Mouse (Mus musculus) forebrain, postnatal 0 days (tissue): ENCODE data around the gene Bmf. TPM values are rescaled to one million over a fixed set of nuclear protein-coding genes. Genes with fewer than 3 reads are reported as not detected.
"Not testable (repeated sequence)": the region's sequence is repeated elsewhere in the genome, so short reads cannot be mapped to it uniquely, and the experiment has no call there.

Experiments
- ATAC-seq: fragments of 200-750 bp; cut with Nextera tagmentation; 2 replicates; pipeline ENCODE4 v1.8.0; 2017; ENCODE audit warnings: mild to moderate bottlenecking, moderate library complexity
- DNase-seq: peaks from one replicate; pipeline ENCODE4 v3.0.0-alpha.2; 2015
- H3K27ac ChIP-seq: fragments of 300-500 bp; sonication (generic); 2 replicates; pipeline ENCODE4 v1.5.1; 2014; ENCODE audit warnings: low read depth, mild to moderate bottlenecking, antibody characterized with exemption, low read length, moderate library complexity, mixed read lengths
- H3K27me3 ChIP-seq: fragments of 300-500 bp; sonication (generic); 2 replicates; pipeline ENCODE4 v1.6.1; 2014; ENCODE audit warnings: mild to moderate bottlenecking, low read length, mixed read lengths; ENCODE audit not compliant: insufficient read depth
- H3K36me3 ChIP-seq: fragments of 300-500 bp; sonication (generic); 2 replicates; pipeline ENCODE4 v1.6.1; 2014; ENCODE audit warnings: mild to moderate bottlenecking, moderate library complexity; ENCODE audit not compliant: insufficient read depth
- H3K4me1 ChIP-seq: fragments of 300-500 bp; sonication (generic); 2 replicates; pipeline ENCODE4 v1.6.1; 2014; ENCODE audit warnings: antibody characterized with exemption; ENCODE audit not compliant: insufficient read depth
- H3K4me2 ChIP-seq: fragments of 300-500 bp; sonication (generic); 2 replicates; pipeline ENCODE4 v1.6.1; 2014; ENCODE audit warnings: low read depth, mild to moderate bottlenecking, moderate library complexity
- H3K4me3 ChIP-seq: fragments of 300-500 bp; sonication (generic); 2 replicates; pipeline ENCODE4 v1.5.1; 2014; ENCODE audit warnings: low read depth, low read length, mixed read lengths
- H3K9ac ChIP-seq: fragments of 300-500 bp; sonication (generic); 2 replicates; pipeline ENCODE4 v1.6.1; 2014; ENCODE audit warnings: mild to moderate bottlenecking
- H3K9me3 ChIP-seq: fragments of 300-500 bp; sonication (generic); 2 replicates; pipeline ENCODE4 v1.6.1; 2016; ENCODE audit warnings: low read length
- CTCF ChIP-seq: sonication (generic); IDR thresholded peaks from 2 replicates; pipeline ENCODE4 v1.5.1; 2016; ENCODE audit warnings: antibody characterized with exemption, control low read depth, low read depth
- WGBS: fragments of 180-500 bp; shearing (Covaris S2); extraction: QIAGEN DNeasy Blood & Tissue Kit; methylation state at CpG from one replicate; pipeline ENCODE4 v1.1.7; 2014; 5-methylcytosine and 5-hydroxymethylcytosine counted together
- polyA plus RNA-seq: library from polyadenylated mRNA; unstranded; fragments of >200 nt; fragmentation: Nextera tagmentation; extraction: Ambion mirVana; gene quantifications from 2 replicates; pipeline ENCODE4 v1.2.1, GENCODE M21; 2015
- total RNA-seq: library from RNA; depleted of rRNA; stranded (reverse); fragments of >200 nt; gene quantifications from 2 replicates; pipeline ENCODE4 v1.2.3, GENCODE M21; 2014

Gene Bmf
- total and polyA plus RNA-seq, 2 experiments from 2014 or later = 1.3 to 6.6 TPM

DNA sequence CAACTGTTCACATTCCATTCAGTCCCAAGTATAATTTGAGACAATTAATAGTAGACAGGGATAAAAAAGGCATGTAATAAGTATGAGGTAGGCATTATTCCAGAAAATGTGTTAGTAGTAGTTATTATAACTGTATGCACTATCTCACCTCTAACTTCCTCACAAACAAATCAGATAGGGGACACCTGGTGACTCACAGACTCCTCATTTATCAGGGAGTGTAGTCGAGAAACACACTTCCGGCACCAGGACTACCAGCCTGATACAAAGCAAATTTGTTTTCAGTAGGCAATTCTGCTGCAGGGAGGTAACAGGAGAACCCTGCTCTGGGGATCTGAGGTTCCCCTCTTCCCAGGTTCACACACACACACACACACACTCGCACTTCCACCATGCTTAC is 23.6 kb upstream of the Bmf start:
- Histone ChIP-seq H3K9ac (no peak overlapping the region), H3K4me3 (no peak overlapping the region), H3K27me3 (no peaks in the 10 kb centered on the region), H3K27ac (no peak overlapping the region), H3K36me3 (no peaks in the 10 kb centered on the region), H3K9me3 (no peaks in the 10 kb centered on the region), H3K4me1 (no peaks in the 10 kb centered on the region), H3K4me2 (no peak overlapping the region)
- ATAC-seq (no peak), DNase-seq (no peak)
- 90% methylated on average over 3 of the region's 3 CpGs for WGBS
- no peak for TF ChIP-seq CTCF

DNA sequence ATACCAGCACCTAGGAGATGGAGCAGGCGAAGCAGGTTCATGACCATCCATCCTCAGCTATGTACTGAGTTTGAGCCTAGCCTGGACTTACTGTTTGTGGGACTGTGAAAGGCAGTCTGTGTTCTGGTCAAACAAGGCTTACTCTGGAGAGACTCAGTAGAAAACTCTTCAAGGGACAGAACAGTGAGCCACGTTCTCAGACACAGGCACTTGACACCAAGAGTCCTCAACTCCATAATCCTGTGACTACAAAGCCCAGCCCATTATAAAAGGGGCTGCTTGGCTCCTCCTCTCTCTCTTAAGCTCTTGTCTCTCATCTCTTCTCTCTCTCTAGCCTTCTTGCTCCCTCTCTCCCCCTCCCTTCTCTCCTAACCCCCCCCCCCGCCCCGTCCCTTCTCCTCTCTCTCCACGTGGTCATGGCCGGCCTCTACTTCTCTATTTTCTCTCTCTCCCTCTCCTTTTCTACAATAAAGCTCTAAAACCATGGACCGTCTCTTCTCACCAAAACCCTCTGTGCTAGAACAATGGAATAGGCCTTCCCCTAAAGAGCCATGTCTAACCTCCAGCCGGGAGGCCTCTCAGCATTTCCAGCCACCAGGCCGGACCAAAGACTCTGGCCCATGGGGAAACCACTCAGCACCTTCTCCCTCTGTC is 22.8 kb upstream of the Bmf start:
- no peak overlapping the region for H3K9ac ChIP-seq
- 51% methylated on average over 8 of the region's 9 CpGs for WGBS
- no peak overlapping the region for H3K4me3 ChIP-seq
- H3K36me3 ChIP-seq = no peaks in the 10 kb centered on the region
- no peaks in the 10 kb centered on the region for H3K27me3 ChIP-seq
- H3K4me1 ChIP-seq = no peaks in the 10 kb centered on the region
- DNase-seq = no peak
- H3K4me2 ChIP-seq = no peak overlapping the region
- ATAC-seq = no peak
- no peaks in the 10 kb centered on the region for H3K9me3 ChIP-seq
- no peak overlapping the region for H3K27ac ChIP-seq
- TF ChIP-seq CTCF = no peak

DNA sequence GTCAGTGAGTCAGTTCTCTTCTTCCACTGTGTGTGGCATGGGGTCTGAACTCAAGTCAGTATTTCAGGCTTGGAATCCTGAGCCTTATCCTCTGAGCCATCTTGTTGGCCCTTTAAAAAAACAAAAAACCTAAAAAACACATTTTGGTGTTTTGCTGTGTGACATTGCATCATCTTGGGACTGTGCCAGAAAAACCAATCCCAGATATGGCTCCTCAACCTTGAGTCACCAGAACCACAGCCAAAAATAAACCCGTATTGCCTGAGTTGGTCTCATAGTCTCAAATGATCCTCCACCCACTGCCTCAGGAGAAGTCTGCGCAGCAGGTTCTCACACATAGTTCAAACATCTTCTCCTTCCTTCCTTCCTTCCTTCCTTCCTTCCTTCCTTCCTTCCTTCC is 21.5 kb upstream of the Bmf start:
- no peak overlapping the region for H3K27ac ChIP-seq
- 89% methylated on average over 2 of the region's 2 CpGs for WGBS
- H3K4me3 ChIP-seq = no peak overlapping the region
- no peak overlapping the region for H3K4me2 ChIP-seq
- H3K27me3 ChIP-seq = no peaks in the 10 kb centered on the region
- no peaks in the 10 kb centered on the region for H3K9me3 ChIP-seq
- ATAC-seq (no peak), DNase-seq (no peak)
- TF ChIP-seq CTCF = no peak
- no peaks in the 10 kb centered on the region for H3K4me1 ChIP-seq
- no peaks in the 10 kb centered on the region for H3K36me3 ChIP-seq
- no peak overlapping the region for H3K9ac ChIP-seq

DNA sequence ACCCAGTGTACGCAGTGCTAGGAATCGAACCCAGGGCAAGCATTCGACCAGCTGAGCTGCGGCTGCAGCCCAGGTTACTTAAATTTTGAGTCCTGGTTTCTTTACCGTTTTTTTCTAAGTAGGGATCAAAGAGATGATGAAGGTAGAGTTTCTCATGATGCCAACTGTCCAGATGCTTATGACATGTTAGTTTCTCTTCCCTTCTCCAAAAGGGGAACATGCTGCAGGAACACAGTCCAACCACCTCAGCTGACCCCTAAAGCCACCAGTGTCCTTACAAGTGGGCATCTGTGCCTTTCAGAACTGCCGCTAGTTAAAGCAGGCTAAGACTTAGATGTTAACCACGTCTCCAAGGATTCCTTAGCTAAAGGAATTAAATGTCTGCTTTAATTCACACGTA is 17.7 kb upstream of the Bmf start:
- DNase-seq (no peak), ATAC-seq (no peak)
- no peak for TF ChIP-seq CTCF
- Histone ChIP-seq H3K36me3 (no peaks in the 10 kb centered on the region), H3K4me1 (no peaks in the 10 kb centered on the region), H3K4me2 (no peak overlapping the region), H3K27ac (no peak overlapping the region), H3K9ac (no peak overlapping the region), H3K9me3 (no peaks in the 10 kb centered on the region), H3K4me3 (no peak overlapping the region), H3K27me3 (no peaks in the 10 kb centered on the region)
- 85% methylated on average over 8 of the region's 8 CpGs for WGBS

DNA sequence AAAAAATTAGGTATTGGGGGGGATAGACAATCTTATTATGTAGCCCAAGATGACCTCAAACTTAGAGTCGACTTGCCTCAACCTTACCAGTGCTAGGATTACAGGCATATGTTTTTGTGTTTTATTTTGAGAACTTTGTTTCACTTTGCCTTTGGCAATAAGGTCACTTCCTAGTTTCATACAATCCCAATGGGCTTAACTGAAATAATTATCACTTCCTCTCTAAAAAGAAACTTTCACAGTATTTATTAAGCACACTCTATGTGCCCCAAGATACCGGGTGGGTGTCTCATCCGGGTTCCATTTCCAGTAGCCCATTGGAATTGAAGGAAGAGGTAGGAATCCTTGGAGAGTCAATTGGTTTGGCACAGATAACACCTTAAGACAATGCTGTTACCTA is 12.9 kb upstream of the Bmf start:
- Histone ChIP-seq H3K4me1 (no peaks in the 10 kb centered on the region), H3K9ac (no peak overlapping the region), H3K9me3 (no peaks in the 10 kb centered on the region), H3K27ac (no peak overlapping the region), H3K4me3 (no peak overlapping the region), H3K27me3 (no peaks in the 10 kb centered on the region), H3K36me3 (no peaks in the 10 kb centered on the region), H3K4me2 (no peak overlapping the region)
- no peak for ATAC-seq
- TF ChIP-seq CTCF = no peak
- no peak for DNase-seq
- WGBS = 87% methylated on average over 3 of the region's 3 CpGs

DNA sequence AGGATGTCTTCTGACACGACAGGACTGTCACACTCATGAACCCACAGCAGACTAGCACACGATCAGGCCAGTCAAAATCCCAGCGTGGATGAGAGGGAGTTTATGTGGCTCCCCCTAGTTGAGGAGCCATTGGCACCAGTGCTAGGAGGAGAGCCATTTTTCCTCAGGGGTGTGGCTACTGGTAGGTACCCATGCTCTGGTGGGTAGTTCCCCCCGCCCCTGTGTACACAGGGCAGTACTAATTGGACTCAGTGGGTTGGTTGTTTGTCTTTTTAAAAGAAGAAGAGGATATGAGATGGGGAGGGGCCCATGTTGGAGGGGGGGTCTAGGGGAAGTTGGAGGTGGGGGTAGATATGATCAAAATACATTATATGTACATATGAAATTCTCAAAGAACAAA is 12.5 kb upstream of the Bmf start:
- H3K4me1 ChIP-seq = no peaks in the 10 kb centered on the region
- ATAC-seq (no peak), DNase-seq (no peak)
- no peak overlapping the region for H3K27ac ChIP-seq
- TF ChIP-seq CTCF = no peak
- no peaks in the 10 kb centered on the region for H3K36me3 ChIP-seq
- H3K4me2 ChIP-seq = no peak overlapping the region
- H3K4me3 ChIP-seq = no peak overlapping the region
- H3K9ac ChIP-seq = no peak overlapping the region
- 84% methylated on average over 4 of the region's 4 CpGs for WGBS
- no peaks in the 10 kb centered on the region for H3K27me3 ChIP-seq
- H3K9me3 ChIP-seq = no peaks in the 10 kb centered on the region

DNA sequence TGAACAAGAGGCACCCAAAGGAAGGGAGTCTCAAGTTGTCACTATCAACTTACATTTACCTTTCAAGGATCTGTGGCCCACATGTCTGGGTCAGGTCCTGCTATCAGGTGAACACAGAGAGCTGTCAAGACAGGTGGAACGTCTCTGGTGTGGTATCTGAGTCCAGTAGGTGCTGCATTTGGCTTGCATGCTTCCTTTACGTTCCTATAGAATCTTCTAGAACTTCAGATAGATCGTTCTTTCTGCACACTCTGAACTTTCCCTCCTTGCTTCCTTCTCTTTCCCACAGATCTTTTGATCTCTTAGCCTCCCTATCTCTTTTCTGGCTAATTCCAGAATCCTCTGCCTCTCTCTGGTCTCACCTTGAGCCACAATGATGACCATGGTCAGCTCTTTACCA is 8.9 kb upstream of the Bmf start:
- WGBS = 95% methylated on average over 3 of the region's 3 CpGs

DNA sequence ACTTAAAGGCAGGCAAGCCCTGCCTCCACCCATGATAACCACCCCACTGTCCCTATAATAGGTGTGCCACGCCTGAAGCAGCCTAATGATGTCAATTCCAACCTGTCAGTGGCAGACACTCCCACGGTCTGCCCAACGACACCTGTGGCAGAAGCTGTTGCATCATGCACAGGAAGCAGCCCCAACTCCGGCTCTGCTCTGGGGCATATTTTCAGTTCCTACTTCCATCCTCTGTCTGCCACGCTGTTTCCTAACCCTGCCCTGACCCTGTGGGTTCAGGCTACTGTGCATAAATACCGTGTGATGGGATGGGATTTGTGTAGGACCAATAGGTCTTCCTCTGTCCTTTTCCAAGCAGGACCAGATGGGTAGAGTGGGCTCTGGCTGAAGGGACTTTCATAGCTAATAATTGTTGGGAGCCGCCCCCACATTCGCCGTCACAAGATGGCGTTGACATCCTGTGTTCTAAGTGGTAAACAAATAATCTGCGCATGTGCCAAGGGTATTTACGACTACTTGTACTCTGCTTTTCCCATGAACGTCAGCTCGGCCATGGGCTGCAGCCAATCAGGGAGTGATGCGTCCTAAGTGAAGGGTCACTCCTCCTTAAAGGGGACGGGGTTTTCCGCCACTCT is 5.0 kb upstream of the Bmf start:
- H3K27me3 ChIP-seq, DNase-seq, H3K4me1 ChIP-seq, H3K36me3 ChIP-seq, H3K9me3 ChIP-seq: not testable (repeated sequence)
- peak overlapping the region; percentile 48 for H3K4me2 ChIP-seq
- H3K27ac ChIP-seq = peak overlapping the region; percentile 45; the same call in 1 of the 2 replicates
- H3K9ac ChIP-seq = peak overlapping the region; percentile 37
- peak overlapping the region; percentile 35 for H3K4me3 ChIP-seq
- ATAC-seq = peak; percentile 63
- 67% methylated on average over 15 of the region's 17 CpGs for WGBS

More for the DNA sequence above, 8.9 kb upstream of the Bmf start:
- Histone ChIP-seq H3K27me3 (no peaks in the 10 kb centered on the region), H3K9ac (no peak overlapping the region), H3K4me1 (no peaks in the 10 kb centered on the region), H3K4me2 (no peak overlapping the region), H3K27ac (no peak overlapping the region), H3K36me3 (no peaks in the 10 kb centered on the region), H3K9me3 (no peaks in the 10 kb centered on the region), H3K4me3 (no peak overlapping the region)
- no peak for ATAC-seq
- no peak for DNase-seq
- no peak for TF ChIP-seq CTCF
